Mouse (Mus musculus) hindbrain, embryonic 15.5 days (tissue): ENCODE measurements around the gene Pcyt2. TPM values are rescaled to one million over a fixed set of nuclear protein-coding genes. Genes with fewer than 3 reads are reported as not detected.
A peak's percentile ranks its signal among the peaks of the same experiment; 100 is the strongest.

Experiments used
- ATAC-seq: fragments of 200-750 bp; cut with Nextera tagmentation; 2 replicates; pipeline ENCODE4 v1.8.0; 2017; ENCODE audit warnings: low read depth, moderate number of reproducible peaks, moderate TSS enrichment; ENCODE audit not compliant: low FRiP score
- H3K27ac ChIP-seq: fragments of 300-500 bp; sonication (generic); replicated peaks from 2 replicates; pipeline ENCODE4 v1.5.1; 2015; ENCODE audit warnings: mild to moderate bottlenecking, inconsistent platforms
- H3K27me3 ChIP-seq: fragments of 300-500 bp; sonication (generic); 2 replicates; pipeline ENCODE4 v1.6.1; 2015; ENCODE audit warnings: control low read depth, inconsistent platforms
- H3K36me3 ChIP-seq: fragments of 300-500 bp; sonication (generic); 2 replicates; pipeline ENCODE4 v1.6.1; 2015; ENCODE audit warnings: control low read depth, inconsistent platforms
- H3K4me1 ChIP-seq: fragments of 300-500 bp; sonication (generic); replicated peaks from 2 replicates; pipeline ENCODE4 v1.6.1; 2015; ENCODE audit warnings: control low read depth, inconsistent platforms
- H3K4me2 ChIP-seq: fragments of 300-500 bp; sonication (generic); 2 replicates; pipeline ENCODE4 v1.6.1; 2015; ENCODE audit warnings: moderate library complexity, mild to moderate bottlenecking, inconsistent platforms
- H3K4me3 ChIP-seq: fragments of 300-500 bp; sonication (generic); 2 replicates; pipeline ENCODE4 v1.5.1; 2015; ENCODE audit warnings: mild to moderate bottlenecking, inconsistent platforms
- H3K9ac ChIP-seq: fragments of 300-500 bp; sonication (generic); 2 replicates; pipeline ENCODE4 v1.6.1; 2015; ENCODE audit warnings: inconsistent platforms
- H3K9me3 ChIP-seq: fragments of 300-500 bp; sonication (generic); 2 replicates; pipeline ENCODE4 v1.6.1; 2016; ENCODE audit warnings: control low read depth, inconsistent platforms
- WGBS: fragments of 180-500 bp; shearing (Covaris S2); methylation state at CpG from one replicate; pipeline ENCODE4 v1.1.7; 2015; 5-methylcytosine and 5-hydroxymethylcytosine counted together
- polyA plus RNA-seq: library from polyadenylated mRNA; unstranded; fragments of >200 nt; fragmentation: Nextera tagmentation; extraction: Ambion mirVana; gene quantifications from 2 replicates; pipeline ENCODE4 v1.2.1, GENCODE M21; 2015

The Pcyt2 gene
- polyA plus RNA-seq, 1 experiment from 2014 or later = 226 TPM

- peaks cover 13% of the 10 kb centered on the region for H3K36me3 ChIP-seq
- WGBS = 57% methylated on average over 4 of the region's 4 CpGs
- no peak for ATAC-seq
- peak overlapping the region; percentile 77 for H3K4me3 ChIP-seq
- H3K4me2 ChIP-seq = peak overlapping the region; percentile 87
- no peaks in the 10 kb centered on the region for H3K9me3 ChIP-seq
- peak overlapping the region; percentile 78 for H3K9ac ChIP-seq
- H3K27me3 ChIP-seq = no peaks in the 10 kb centered on the region
- H3K27ac ChIP-seq = 0 out of 2 replicates have a peak overlapping the region, but pooled peaks have one; percentile 87
- H3K4me1 ChIP-seq = peaks cover 39% of the 10 kb centered on the region
Measured at GRCm38 (mm10) chr11:120631726-120632448, 14.2 kb upstream of the Pcyt2 start.

- 37% methylated on average over 7 of the region's 7 CpGs for WGBS
- peaks cover 39% of the 10 kb centered on the region for H3K4me1 ChIP-seq
- no peaks in the 10 kb centered on the region for H3K27me3 ChIP-seq
- H3K36me3 ChIP-seq = peaks cover 13% of the 10 kb centered on the region
- no peaks in the 10 kb centered on the region for H3K9me3 ChIP-seq
- no peak for ATAC-seq
- H3K4me2 ChIP-seq = peak overlapping the region; percentile 87
- peak overlapping the region; percentile 77; the same call in 1 of the 2 replicates for H3K4me3 ChIP-seq
- H3K27ac ChIP-seq = peak overlapping the region; percentile 63; the same call in 1 of the 2 replicates
- peak overlapping the region; percentile 29; the same call in 1 of the 2 replicates for H3K9ac ChIP-seq
Measured at GRCm38 (mm10) chr11:120630881-120631725, 13.4 kb upstream of the Pcyt2 start.

- WGBS = 43% methylated on average over 5 of the region's 5 CpGs
- Histone ChIP-seq H3K9ac (peak overlapping the region; percentile 29; the same call in 1 of the 2 replicates), H3K9me3 (no peaks in the 10 kb centered on the region), H3K4me3 (peak overlapping the region; percentile 3; the same call in 1 of the 2 replicates), H3K4me1 (peaks cover 45% of the 10 kb centered on the region), H3K36me3 (peaks cover 13% of the 10 kb centered on the region), H3K27me3 (no peaks in the 10 kb centered on the region), H3K27ac (peak overlapping the region; percentile 63), H3K4me2 (peak overlapping the region; percentile 87)
- no peak for ATAC-seq
Measured at GRCm38 (mm10) chr11:120630401-120630871, 12.7 kb upstream of the Pcyt2 start.

GRCm38 (mm10) chr11:120629911-120630310 is 12.2 kb upstream of the Pcyt2 start:
- peaks cover 13% of the 10 kb centered on the region for H3K36me3 ChIP-seq
- H3K9ac ChIP-seq = peak overlapping the region; percentile 29; the same call in 1 of the 2 replicates
- WGBS = 42% methylated on average over 7 of the region's 7 CpGs
- no peaks in the 10 kb centered on the region for H3K9me3 ChIP-seq
- no peak for ATAC-seq
- H3K27me3 ChIP-seq = no peaks in the 10 kb centered on the region
- peak overlapping the region; percentile 87; the same call in 1 of the 2 replicates for H3K4me2 ChIP-seq
- no peak overlapping the region for H3K4me3 ChIP-seq
- H3K4me1 ChIP-seq = peaks cover 50% of the 10 kb centered on the region
- H3K27ac ChIP-seq = peak overlapping the region; percentile 63

- no peak overlapping the region for H3K4me2 ChIP-seq
- H3K27ac ChIP-seq = no peak overlapping the region
- WGBS = 73% methylated on average over 23 of the region's 23 CpGs
- H3K4me3 ChIP-seq = no peak overlapping the region
- no peak for ATAC-seq
- H3K4me1 ChIP-seq = peaks cover 50% of the 10 kb centered on the region
- peaks cover 13% of the 10 kb centered on the region for H3K36me3 ChIP-seq
- no peaks in the 10 kb centered on the region for H3K9me3 ChIP-seq
- H3K27me3 ChIP-seq = no peaks in the 10 kb centered on the region
- H3K9ac ChIP-seq = no peak overlapping the region
Measured at GRCm38 (mm10) chr11:120629341-120629730, 11.6 kb upstream of the Pcyt2 start.

- H3K27me3 ChIP-seq = no peaks in the 10 kb centered on the region
- no peak overlapping the region for H3K4me3 ChIP-seq
- H3K27ac ChIP-seq = no peak overlapping the region
- no peak overlapping the region for H3K4me2 ChIP-seq
- H3K4me1 ChIP-seq = peaks cover 52% of the 10 kb centered on the region
- H3K9me3 ChIP-seq = no peaks in the 10 kb centered on the region
- WGBS = 94% methylated on average over 23 of the region's 23 CpGs
- no peak for ATAC-seq
- H3K9ac ChIP-seq = no peak overlapping the region
- H3K36me3 ChIP-seq = peaks cover 13% of the 10 kb centered on the region
Measured at GRCm38 (mm10) chr11:120628601-120629340, 11.0 kb upstream of the Pcyt2 start.

- Histone ChIP-seq H3K4me2 (no peak overlapping the region), H3K4me3 (no peak overlapping the region), H3K27ac (no peak overlapping the region), H3K9ac (no peak overlapping the region), H3K36me3 (peaks cover 17% of the 10 kb centered on the region), H3K9me3 (no peaks in the 10 kb centered on the region), H3K27me3 (no peaks in the 10 kb centered on the region), H3K4me1 (peaks cover 57% of the 10 kb centered on the region)
- ATAC-seq = no peak
- 76% methylated on average over 22 of the region's 22 CpGs for WGBS
Measured at GRCm38 (mm10) chr11:120627468-120628300, 9.9 kb upstream of the Pcyt2 start.

- 90% methylated on average over 11 of the region's 11 CpGs for WGBS
- no peak for ATAC-seq
- Histone ChIP-seq H3K9ac (no peak overlapping the region), H3K27ac (no peak overlapping the region), H3K9me3 (no peaks in the 10 kb centered on the region), H3K4me3 (no peak overlapping the region), H3K27me3 (no peaks in the 10 kb centered on the region), H3K4me2 (no peak overlapping the region), H3K4me1 (peaks cover 50% of the 10 kb centered on the region), H3K36me3 (peaks cover 21% of the 10 kb centered on the region)
Measured at GRCm38 (mm10) chr11:120626785-120627467, 9.2 kb upstream of the Pcyt2 start.

GRCm38 (mm10) chr11:120625152-120625775 is 7.5 kb upstream of the Pcyt2 start, which contains the start of gene Sirt7:
TSS of gene Sirt7 (minus strand) at chr11:120625240.
- WGBS = 21% methylated on average over 5 of the region's 5 CpGs
- Histone ChIP-seq H3K36me3 (peaks cover 34% of the 10 kb centered on the region), H3K4me1 (peaks cover 34% of the 10 kb centered on the region), H3K27me3 (no peaks in the 10 kb centered on the region), H3K4me3 (peak within 1 kb of the TSS; percentile 95), H3K27ac (peak within 1 kb of the TSS; percentile 86), H3K9me3 (no peaks in the 10 kb centered on the region), H3K9ac (peak within 1 kb of the TSS; percentile 86), H3K4me2 (peak within 1 kb of the TSS; percentile 96)
- peak; percentile 23 for ATAC-seq

- Histone ChIP-seq H3K4me2 (peak overlapping the region; percentile 96), H3K4me1 (peaks cover 29% of the 10 kb centered on the region), H3K9me3 (no peaks in the 10 kb centered on the region), H3K27ac (peak overlapping the region; percentile 86), H3K4me3 (peak overlapping the region; percentile 95), H3K27me3 (no peaks in the 10 kb centered on the region), H3K9ac (peak overlapping the region; percentile 86), H3K36me3 (peaks cover 40% of the 10 kb centered on the region)
- peak; percentile 88 for ATAC-seq
- under 1% methylated on average over 49 of the region's 53 CpGs for WGBS
Measured at GRCm38 (mm10) chr11:120624680-120625111, 7.0 kb upstream of the Pcyt2 start.
